8 mouse cellular contexts compared by ENCODE assay signal in the genomic region with DNA sequence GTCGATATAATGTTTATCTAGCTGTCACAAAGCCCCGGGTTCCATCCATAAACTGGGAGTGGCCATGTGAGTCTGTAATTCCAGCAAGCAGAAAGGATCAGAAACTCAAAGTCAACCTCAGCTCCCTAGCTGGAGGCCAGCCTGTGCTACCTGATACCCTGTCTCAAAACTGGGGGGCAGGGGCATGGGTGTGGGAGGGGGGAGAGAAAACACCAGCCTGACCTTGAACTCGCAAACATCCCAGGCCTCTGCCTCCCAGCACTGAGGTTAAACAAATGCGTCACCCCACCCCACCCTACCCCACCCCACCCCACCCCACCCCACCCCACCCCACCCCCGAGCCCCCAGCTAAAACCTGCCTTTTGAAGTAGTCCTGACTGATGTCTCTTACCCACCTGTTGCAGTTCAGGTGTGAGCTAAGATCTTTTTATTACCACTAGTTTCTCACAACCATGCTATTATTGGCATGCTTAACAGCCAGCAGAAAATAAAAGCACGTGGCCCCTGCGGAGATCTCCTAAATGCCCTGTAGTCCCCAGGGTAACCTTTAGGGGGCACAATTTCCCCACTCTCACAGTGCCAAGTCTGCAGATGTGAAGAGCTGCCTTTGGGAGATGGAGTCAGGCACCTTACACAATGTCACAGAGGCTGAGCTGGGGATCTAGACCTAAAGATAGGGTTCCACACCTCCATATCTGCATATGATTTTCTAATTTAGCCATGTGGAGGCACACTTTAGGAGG. TPM values are rescaled to one million over a fixed set of nuclear protein-coding genes. Genes with fewer than 3 reads are reported as not detected.
A peak's percentile ranks its signal among the peaks of the same experiment; 100 is the strongest.
DNase-seq lines count a peak whose midpoint lies in the region; ATAC-seq lines count a peak whose summit lies in the region.

No protein-coding gene starts in this region.

- H3K4me2 ChIP-seq in liver, embryonic 13.5 days, result no peak overlapping the region
- no peak overlapping the region for H3K4me2 ChIP-seq in hindbrain, embryonic 16.5 days (ENCODE audit: low read length)

- H3K27ac ChIP-seq in liver, embryonic 13.5 days, result no peak overlapping the region
- no peak overlapping the region for H3K27ac ChIP-seq in hindbrain, embryonic 16.5 days (ENCODE audit: low read depth, low read length)

- H3K36me3 ChIP-seq in liver, embryonic 13.5 days, result no peaks in the 10 kb centered on the region
- no peaks in the 10 kb centered on the region for H3K36me3 ChIP-seq in hindbrain, embryonic 16.5 days (ENCODE audit: control insufficient read depth, insufficient read depth, low read length)

- no peak overlapping the region for H3K9ac ChIP-seq in liver, embryonic 13.5 days
- H3K9ac ChIP-seq in hindbrain, embryonic 16.5 days (ENCODE audit: low read depth, low read length), result no peak overlapping the region

- ATAC-seq in liver, embryonic 13.5 days (ENCODE audit: low read depth), result no peak; the same call in 1 of the 2 replicates
- no peak for ATAC-seq in hindbrain, embryonic 16.5 days

- 0 out of 2 replicates have a peak, but pooled peaks cover 6% of the 10 kb centered on the region for H3K27me3 ChIP-seq in liver, embryonic 13.5 days
- H3K27me3 ChIP-seq in hindbrain, embryonic 16.5 days (replicated peaks; ENCODE audit: control insufficient read depth, insufficient read depth, low read length), result peaks cover 3% of the 10 kb centered on the region

- peak; percentile 25 for DNase-seq in ovary, adult 18-20 months (ENCODE audit: low spot score)
- DNase-seq in ovary, postnatal 10 days (ENCODE audit: low spot score), result no peak
- DNase-seq in WW6 (ENCODE audit: low read depth, low spot score), result peak; percentile 52
- DNase-seq in cerebellum, postnatal 36 days, result peak; percentile 30 to 39
- DNase-seq in induced T-regulatory cell, adult 2 months (ENCODE audit: low read depth), result peak; percentile 86
- peak; percentile 45 for DNase-seq in liver, embryonic 13.5 days
- peak; percentile 83 for DNase-seq in retina, embryonic 14.5 days (ENCODE audit: low spot score)

- 7% methylated on average over 7 of the region's 7 CpGs for WGBS in liver, embryonic 13.5 days (ENCODE audit: insufficient replicate concordance)
- 36% methylated on average over 7 of the region's 7 CpGs for WGBS in hindbrain, embryonic 16.5 days

- H3K4me3 ChIP-seq in liver, embryonic 13.5 days (replicated peaks), result no peak overlapping the region
- no peak overlapping the region for H3K4me3 ChIP-seq in hindbrain, embryonic 16.5 days (ENCODE audit: low read length)

- no peaks in the 10 kb centered on the region for H3K9me3 ChIP-seq in liver, embryonic 13.5 days (replicated peaks)
- H3K9me3 ChIP-seq in hindbrain, embryonic 16.5 days (ENCODE audit: control insufficient read depth, low read length), result no peaks in the 10 kb centered on the region

- peaks cover 32% of the 10 kb centered on the region for H3K4me1 ChIP-seq in liver, embryonic 13.5 days (replicated peaks)
- peaks cover 7% of the 10 kb centered on the region for H3K4me1 ChIP-seq in hindbrain, embryonic 16.5 days (ENCODE audit: control insufficient read depth, insufficient read depth, low read depth, low read length)

RNA-seq across cellular contexts. Expression of gene Ryr1, which starts 1.4 kb away (rescaled TPM):
- 0.16 and 0.22 TPM in 2 replicates for polyA plus RNA-seq in liver, embryonic 13.5 days (2015; fragmentation: Nextera tagmentation; extraction: Ambion mirVana)
- polyA plus RNA-seq in hindbrain, embryonic 16.5 days (2015; fragmentation: Nextera tagmentation; extraction: Ambion mirVana), result 9.2 and 11.0 TPM in 2 replicates

RNA-seq across cellular contexts. Expression of gene Rasgrp4, which starts 8.3 kb away (rescaled TPM):
- 0.29 and 0.32 TPM in 2 replicates for polyA plus RNA-seq in liver, embryonic 13.5 days (2015; fragmentation: Nextera tagmentation; extraction: Ambion mirVana)
- polyA plus RNA-seq in hindbrain, embryonic 16.5 days (2015; fragmentation: Nextera tagmentation; extraction: Ambion mirVana), result 0.82 and 1.2 TPM in 2 replicates

RNA-seq across cellular contexts. Expression of gene Fam98c, which starts 29.7 kb away (rescaled TPM):
- polyA plus RNA-seq in liver, embryonic 13.5 days (2015; fragmentation: Nextera tagmentation; extraction: Ambion mirVana), result 8.1 and 8.5 TPM in 2 replicates
- polyA plus RNA-seq in hindbrain, embryonic 16.5 days (2015; fragmentation: Nextera tagmentation; extraction: Ambion mirVana), result 34.6 and 44.1 TPM in 2 replicates

RNA-seq across cellular contexts. Expression of gene Ggn, which starts 43.7 kb away (rescaled TPM):
- polyA plus RNA-seq in liver, embryonic 13.5 days (2015; fragmentation: Nextera tagmentation; extraction: Ambion mirVana), result 0.07 and 0.10 TPM in 2 replicates
- polyA plus RNA-seq in hindbrain, embryonic 16.5 days (2015; fragmentation: Nextera tagmentation; extraction: Ambion mirVana), result 0.36 and 0.81 TPM in 2 replicates

RNA-seq across cellular contexts. Expression of gene Spred3, which starts 43.9 kb away (rescaled TPM):
- polyA plus RNA-seq in liver, embryonic 13.5 days (2015; fragmentation: Nextera tagmentation; extraction: Ambion mirVana), result 0.23 and 0.41 TPM in 2 replicates
- polyA plus RNA-seq in hindbrain, embryonic 16.5 days (2015; fragmentation: Nextera tagmentation; extraction: Ambion mirVana), result 8.4 and 10.4 TPM in 2 replicates
